Mouse (Mus musculus): ENCODE data around the gene Larp4b. TPM values are rescaled to one million over a fixed set of nuclear protein-coding genes. Genes with fewer than 3 reads are reported as not detected.

Gene Larp4b
- polyA plus RNA-seq, 1 experiment from 2014 or later = 47.9 TPM

DNA sequence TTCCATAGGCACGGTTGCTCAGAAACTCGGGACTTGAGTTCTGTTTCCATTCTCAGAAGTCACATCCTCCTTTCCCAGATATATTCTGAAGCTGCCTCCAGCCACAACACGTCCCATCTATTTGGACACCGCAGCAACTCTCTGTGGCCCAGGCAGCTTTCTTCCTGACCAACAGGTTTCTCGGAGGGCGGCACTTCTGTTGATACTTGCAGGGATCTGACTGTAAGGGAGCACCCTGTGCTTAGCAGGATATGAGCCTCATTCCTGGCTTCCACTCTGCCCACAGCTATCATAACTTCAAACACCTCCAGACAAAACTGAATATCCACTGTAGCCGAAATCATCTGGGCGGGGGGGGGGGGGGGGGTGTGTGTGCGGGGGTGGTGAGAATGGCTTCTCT, 22.7 kb upstream of the Larp4b start:
- no peaks in the 10 kb centered on the region for H3K27me3 ChIP-seq (replicated peaks; ENCODE audit: control insufficient read depth, insufficient read depth, low read length)
- no peak overlapping the region for H3K9ac ChIP-seq (ENCODE audit: low read depth, low read length)
- no peak for DNase-seq (ENCODE audit: low spot score)
- no peaks in the 10 kb centered on the region for H3K36me3 ChIP-seq (ENCODE audit: control insufficient read depth, insufficient read depth, low read length)
- H3K4me3 ChIP-seq (ENCODE audit: low read depth, low read length) = no peak overlapping the region
- 78% methylated on average over 9 of the region's 9 CpGs for WGBS
- no peaks in the 10 kb centered on the region for H3K9me3 ChIP-seq (ENCODE audit: control insufficient read depth, low read length)
- no peak for ATAC-seq (replicated peaks; ENCODE audit: low FRiP score)
- H3K27ac ChIP-seq (ENCODE audit: low read depth, low read length) = no peak overlapping the region
- no peaks in the 10 kb centered on the region for H3K4me1 ChIP-seq (replicated peaks; ENCODE audit: control insufficient read depth, insufficient read depth, low read length)
- no peak overlapping the region for H3K4me2 ChIP-seq

DNA sequence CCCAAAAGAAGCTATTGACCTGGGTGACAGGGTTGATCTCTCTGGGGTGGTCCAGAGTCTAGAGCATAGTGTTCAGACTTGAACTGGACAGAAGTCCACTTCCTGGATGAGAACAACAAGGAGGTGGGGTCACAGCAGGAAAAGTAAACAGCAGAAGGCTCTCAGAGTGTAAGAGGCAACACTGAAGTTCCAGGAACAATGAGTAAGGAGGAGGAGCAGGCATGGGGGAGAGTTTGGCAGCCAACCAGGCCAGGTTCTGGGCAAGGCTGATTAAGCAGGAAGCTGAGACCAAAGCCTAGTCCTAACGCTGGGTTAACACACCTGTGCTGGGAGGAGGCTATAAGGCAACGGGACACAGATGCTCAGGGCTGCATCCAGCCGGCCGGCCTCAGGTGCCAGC, 19.9 kb upstream of the Larp4b start:
- Histone ChIP-seq H3K27ac (ENCODE audit: low read depth, low read length) (no peak overlapping the region), H3K27me3 (replicated peaks; ENCODE audit: control insufficient read depth, insufficient read depth, low read length) (no peaks in the 10 kb centered on the region), H3K4me2 (no peak overlapping the region), H3K36me3 (ENCODE audit: control insufficient read depth, insufficient read depth, low read length) (no peaks in the 10 kb centered on the region), H3K9ac (ENCODE audit: low read depth, low read length) (no peak overlapping the region), H3K4me3 (ENCODE audit: low read depth, low read length) (no peak overlapping the region), H3K9me3 (ENCODE audit: control insufficient read depth, low read length) (no peaks in the 10 kb centered on the region), H3K4me1 (replicated peaks; ENCODE audit: control insufficient read depth, insufficient read depth, low read length) (no peaks in the 10 kb centered on the region)
- ATAC-seq (replicated peaks; ENCODE audit: low FRiP score) (no peak), DNase-seq (ENCODE audit: low spot score) (no peak)
- 66% methylated on average over 4 of the region's 4 CpGs for WGBS

GRCm38 (mm10) chr13:9075825-9076592, 17.7 kb upstream of the Larp4b start:
- ATAC-seq (replicated peaks; ENCODE audit: low FRiP score) = no peak
- no peaks in the 10 kb centered on the region for H3K4me1 ChIP-seq (replicated peaks; ENCODE audit: control insufficient read depth, insufficient read depth, low read length)

GRCm38 (mm10) chr13:9082128-9082883, 11.4 kb upstream of the Larp4b start:
- H3K4me2 ChIP-seq = no peak overlapping the region
- H3K4me1 ChIP-seq (replicated peaks; ENCODE audit: control insufficient read depth, insufficient read depth, low read length) = no peaks in the 10 kb centered on the region
- H3K36me3 ChIP-seq (ENCODE audit: control insufficient read depth, insufficient read depth, low read length) = no peaks in the 10 kb centered on the region
- WGBS = 66% methylated on average over 14 of the region's 14 CpGs
- no peaks in the 10 kb centered on the region for H3K9me3 ChIP-seq (ENCODE audit: control insufficient read depth, low read length)
- H3K9ac ChIP-seq (ENCODE audit: low read depth, low read length) = no peak overlapping the region
- no peak for ATAC-seq (replicated peaks; ENCODE audit: low FRiP score)
- no peaks in the 10 kb centered on the region for H3K27me3 ChIP-seq (replicated peaks; ENCODE audit: control insufficient read depth, insufficient read depth, low read length)
- H3K4me3 ChIP-seq (ENCODE audit: low read depth, low read length) = no peak overlapping the region
- DNase-seq (ENCODE audit: low spot score) = no peak
- H3K27ac ChIP-seq (ENCODE audit: low read depth, low read length) = no peak overlapping the region

More at GRCm38 (mm10) chr13:9075825-9076592, 17.7 kb upstream of the Larp4b start:
- 76% methylated on average over 7 of the region's 7 CpGs for WGBS
- DNase-seq (ENCODE audit: low spot score) = no peak
- Histone ChIP-seq H3K9me3 (ENCODE audit: control insufficient read depth, low read length) (no peaks in the 10 kb centered on the region), H3K4me2 (no peak overlapping the region), H3K27me3 (replicated peaks; ENCODE audit: control insufficient read depth, insufficient read depth, low read length) (no peaks in the 10 kb centered on the region), H3K27ac (ENCODE audit: low read depth, low read length) (no peak overlapping the region), H3K4me3 (ENCODE audit: low read depth, low read length) (no peak overlapping the region), H3K9ac (ENCODE audit: low read depth, low read length) (no peak overlapping the region), H3K36me3 (ENCODE audit: control insufficient read depth, insufficient read depth, low read length) (no peaks in the 10 kb centered on the region)

DNA sequence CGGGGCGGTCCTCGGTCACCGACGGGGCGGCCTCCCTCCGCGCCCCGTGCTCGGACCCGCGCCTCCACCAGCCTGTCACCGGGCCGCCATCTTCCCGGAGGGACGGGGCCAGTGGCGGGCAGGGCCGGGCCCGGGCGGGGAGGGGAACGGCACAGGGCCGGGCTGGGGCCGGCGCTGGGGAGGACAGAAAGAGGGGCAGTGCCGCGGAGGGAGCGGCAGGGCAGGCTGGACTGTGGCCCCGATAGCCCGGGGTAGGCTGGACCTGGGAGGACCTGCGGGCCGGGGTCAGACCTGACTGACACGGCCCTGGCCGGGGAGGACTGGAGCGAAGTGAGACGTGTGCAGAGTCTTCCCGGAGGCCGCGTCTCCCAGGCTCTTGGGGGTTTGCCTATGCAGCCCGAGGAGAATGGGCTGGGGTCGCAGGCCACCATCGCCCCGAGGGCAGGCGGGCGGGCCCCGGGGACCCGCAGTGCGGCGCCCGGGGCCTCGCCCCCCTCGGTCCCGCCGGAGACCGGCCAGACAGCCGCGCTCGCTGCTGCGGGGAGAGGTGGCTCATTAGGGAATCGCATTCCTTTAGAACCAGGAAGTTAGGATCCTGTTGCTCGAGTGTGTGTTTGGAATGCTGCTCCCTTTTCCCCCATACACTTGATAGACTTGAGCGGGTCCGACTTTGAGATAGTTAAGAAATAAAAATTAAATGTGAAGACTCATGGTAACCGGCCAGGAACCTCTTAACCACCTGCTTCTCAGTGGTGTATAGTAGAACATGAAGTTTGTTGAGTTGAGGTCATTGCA, 702 bp downstream of the Larp4b start:
- Histone ChIP-seq H3K4me2 (peak overlapping the region; percentile 90), H3K9me3 (ENCODE audit: control insufficient read depth, low read length) (no peaks in the 10 kb centered on the region), H3K36me3 (ENCODE audit: control insufficient read depth, insufficient read depth, low read length) (no peaks in the 10 kb centered on the region), H3K4me1 (replicated peaks; ENCODE audit: control insufficient read depth, insufficient read depth, low read length) (peaks cover 31% of the 10 kb centered on the region), H3K9ac (ENCODE audit: low read depth, low read length) (peak overlapping the region; percentile 99), H3K4me3 (ENCODE audit: low read depth, low read length) (peak overlapping the region; percentile 100), H3K27ac (ENCODE audit: low read depth, low read length) (peak overlapping the region; percentile 99), H3K27me3 (replicated peaks; ENCODE audit: control insufficient read depth, insufficient read depth, low read length) (no peaks in the 10 kb centered on the region)
- DNase-seq (ENCODE audit: low spot score) = peak; percentile 64
- ATAC-seq (replicated peaks; ENCODE audit: low FRiP score) = peak; percentile 67
- under 1% methylated on average over 59 of the region's 63 CpGs for WGBS

GRCm38 (mm10) chr13:9099289-9099688, 5.6 kb downstream of the Larp4b start:
- no peak for DNase-seq (ENCODE audit: low spot score)
- Histone ChIP-seq H3K4me2 (no peak overlapping the region), H3K36me3 (ENCODE audit: control insufficient read depth, insufficient read depth, low read length) (no peaks in the 10 kb centered on the region), H3K9me3 (ENCODE audit: control insufficient read depth, low read length) (no peaks in the 10 kb centered on the region), H3K9ac (ENCODE audit: low read depth, low read length) (no peak overlapping the region), H3K4me1 (replicated peaks; ENCODE audit: control insufficient read depth, insufficient read depth, low read length) (peaks cover 29% of the 10 kb centered on the region), H3K27ac (ENCODE audit: low read depth, low read length) (no peak overlapping the region), H3K4me3 (ENCODE audit: low read depth, low read length) (no peak overlapping the region), H3K27me3 (replicated peaks; ENCODE audit: control insufficient read depth, insufficient read depth, low read length) (no peaks in the 10 kb centered on the region)
- no peak for ATAC-seq (replicated peaks; ENCODE audit: low FRiP score)
- 85% methylated on average over 5 of the region's 5 CpGs for WGBS

DNA sequence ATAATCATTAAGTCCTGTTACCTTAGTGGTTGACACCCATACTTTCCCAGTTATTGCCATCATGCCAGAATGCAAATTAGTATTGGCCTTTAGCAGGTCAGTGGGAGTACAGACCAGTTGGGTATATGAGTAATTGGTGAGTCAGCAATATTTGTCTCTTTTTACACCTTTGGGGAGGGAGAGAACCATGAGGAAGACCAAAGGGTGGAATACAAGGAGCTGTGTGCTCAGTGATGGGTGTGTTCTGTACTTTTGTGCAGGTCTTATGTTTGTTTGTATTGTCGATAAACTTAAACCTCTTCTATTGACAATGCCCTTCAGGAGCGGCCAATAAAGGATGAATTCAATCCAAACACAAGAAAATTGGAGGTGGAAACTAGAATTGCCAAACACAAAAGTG, 6.8 kb downstream of the Larp4b start:
- WGBS = 95% methylated on average over 2 of the region's 2 CpGs
- Histone ChIP-seq H3K27ac (ENCODE audit: low read depth, low read length) (no peak overlapping the region), H3K27me3 (replicated peaks; ENCODE audit: control insufficient read depth, insufficient read depth, low read length) (no peaks in the 10 kb centered on the region), H3K4me1 (replicated peaks; ENCODE audit: control insufficient read depth, insufficient read depth, low read length) (peaks cover 24% of the 10 kb centered on the region), H3K4me2 (no peak overlapping the region), H3K4me3 (ENCODE audit: low read depth, low read length) (no peak overlapping the region), H3K9ac (ENCODE audit: low read depth, low read length) (no peak overlapping the region), H3K9me3 (ENCODE audit: control insufficient read depth, low read length) (no peaks in the 10 kb centered on the region), H3K36me3 (ENCODE audit: control insufficient read depth, insufficient read depth, low read length) (no peaks in the 10 kb centered on the region)
- DNase-seq (ENCODE audit: low spot score) = no peak
- ATAC-seq (replicated peaks; ENCODE audit: low FRiP score) = no peak

GRCm38 (mm10) chr13:9106246-9106645, 12.6 kb downstream of the Larp4b start:
- no peak overlapping the region for H3K4me3 ChIP-seq (ENCODE audit: low read depth, low read length)
- no peak overlapping the region for H3K27ac ChIP-seq (ENCODE audit: low read depth, low read length)
- H3K4me2 ChIP-seq = no peak overlapping the region
- ATAC-seq (replicated peaks; ENCODE audit: low FRiP score) (no peak), DNase-seq (ENCODE audit: low spot score) (no peak)
- peaks cover 20% of the 10 kb centered on the region for H3K4me1 ChIP-seq (replicated peaks; ENCODE audit: control insufficient read depth, insufficient read depth, low read length)
- no peaks in the 10 kb centered on the region for H3K27me3 ChIP-seq (replicated peaks; ENCODE audit: control insufficient read depth, insufficient read depth, low read length)
- no peak overlapping the region for H3K9ac ChIP-seq (ENCODE audit: low read depth, low read length)
- no peaks in the 10 kb centered on the region for H3K9me3 ChIP-seq (ENCODE audit: control insufficient read depth, low read length)
- 79% methylated on average over 5 of the region's 5 CpGs for WGBS
- no peaks in the 10 kb centered on the region for H3K36me3 ChIP-seq (ENCODE audit: control insufficient read depth, insufficient read depth, low read length)

All from liver, embryonic 11.5 days (tissue).